Mouse (Mus musculus): ENCODE data around the gene Csnk1g2.

GRCm38 (mm10) chr10:80586407-80587304 is 36.0 kb upstream of the Csnk1g2 start:
- no peak for TF ChIP-seq CTCF (IDR thresholded peaks at IDR 0.05; ENCODE audit: low read depth)
- TF ChIP-seq EP300 (optimal IDR thresholded peaks at IDR 0.05): no peak
